Mouse (Mus musculus) megakaryocyte, embryonic 14.5 days (primary cell): ENCODE data around the gene Hist1h2bf. TPM values are rescaled to one million over a fixed set of nuclear protein-coding genes. Genes with fewer than 3 reads are reported as not detected.
A peak's percentile ranks its signal among the peaks of the same experiment; 100 is the strongest.
"Not testable (repeated sequence)": the region's sequence is repeated elsewhere in the genome, so short reads cannot be mapped to it uniquely, and the experiment has no call there.

Source experiments
- H3K27me3 ChIP-seq: replicated peaks from 2 replicates; pipeline ENCODE3; 2012; ENCODE audit warnings: inconsistent platforms
- H3K36me3 ChIP-seq: replicated peaks from 2 replicates; pipeline ENCODE3; 2012; ENCODE audit warnings: low read length, inconsistent platforms, mixed read lengths
- H3K4me1 ChIP-seq: 2 replicates; pipeline ENCODE4 v1.6.1; 2012; ENCODE audit warnings: inconsistent platforms
- H3K4me3 ChIP-seq: replicated peaks from 2 replicates; pipeline ENCODE3; 2012; ENCODE audit warnings: moderate library complexity, mild to moderate bottlenecking, inconsistent platforms
- H3K9me3 ChIP-seq: 2 replicates; pipeline ENCODE4 v1.6.1; 2012; ENCODE audit warnings: inconsistent platforms
- FLI1 ChIP-seq: IDR thresholded peaks from 2 replicates; pipeline ENCODE4 v1.6.1; 2012; ENCODE audit warnings: low read length, inconsistent platforms, mixed read lengths
- GATA1 ChIP-seq: IDR thresholded peaks from 3 replicates; pipeline ENCODE4 v1.6.1; 2012; ENCODE audit warnings: mixed read lengths, low read length, inconsistent platforms, borderline replicate concordance
- polyA plus RNA-seq: library from polyadenylated mRNA; stranded (reverse); fragments of >175 nt; gene quantifications from 2 replicates; pipeline ENCODE4 v1.2.3, GENCODE M21; 2012; ENCODE audit warnings: low replicate concordance; ENCODE audit not compliant: insufficient read depth

Gene Hist1h2bf
- polyA plus RNA-seq, 1 experiment = 7.6 TPM

GRCm38 (mm10) chr13:23554925-23555838 is 18.8 kb downstream of the Hist1h2bf start:
- TF ChIP-seq FLI1 (no peak), GATA1 (no peak)
- no peaks in the 10 kb centered on the region for H3K36me3 ChIP-seq
- no peaks in the 10 kb centered on the region for H3K9me3 ChIP-seq
- peak overlapping the region; percentile 90 for H3K4me3 ChIP-seq
- H3K4me1 ChIP-seq = peaks cover 61% of the 10 kb centered on the region
- no peaks in the 10 kb centered on the region for H3K27me3 ChIP-seq

- Histone ChIP-seq H3K4me3 (peak overlapping the region; percentile 90), H3K4me1 (peaks cover 66% of the 10 kb centered on the region), H3K36me3 (no peaks in the 10 kb centered on the region), H3K9me3 (no peaks in the 10 kb centered on the region), H3K27me3 (no peaks in the 10 kb centered on the region)
- TF ChIP-seq GATA1 = no peak
- TF ChIP-seq FLI1 = no peak
These were observed 19.6 kb downstream of the Hist1h2bf start for GRCm38 (mm10) chr13:23554393-23554792.

GRCm38 (mm10) chr13:23552962-23553361 is 21.0 kb downstream of the Hist1h2bf start, which contains the start of gene Hist1h1d:
TSS of gene Hist1h1d (plus strand) at chr13:23553262.
- H3K4me1 ChIP-seq = peaks cover 72% of the 10 kb centered on the region

GRCm38 (mm10) chr13:23551931-23552914 is 21.8 kb downstream of the Hist1h2bf start:
- Histone ChIP-seq H3K4me3 (peak overlapping the region; percentile 87), H3K36me3 (no peaks in the 10 kb centered on the region), H3K27me3 (no peaks in the 10 kb centered on the region), H3K4me1 (peaks cover 68% of the 10 kb centered on the region), H3K9me3 (no peaks in the 10 kb centered on the region)
- TF ChIP-seq GATA1 (no peak), FLI1 (no peak)

More at GRCm38 (mm10) chr13:23552962-23553361, 21.0 kb downstream of the Hist1h2bf start, which contains the start of gene Hist1h1d:
- Histone ChIP-seq H3K9me3 (no peaks in the 10 kb centered on the region), H3K27me3 (no peaks in the 10 kb centered on the region), H3K4me3 (peak within 1 kb of the TSS; percentile 15), H3K36me3 (no peaks in the 10 kb centered on the region)
- TF ChIP-seq GATA1 = no peak
- TF ChIP-seq FLI1 = no peak

- H3K9me3 ChIP-seq, H3K27me3 ChIP-seq, H3K36me3 ChIP-seq: not testable (repeated sequence)
- H3K4me1 ChIP-seq = peaks cover 67% of the 10 kb centered on the region
- peak within 1 kb of the TSS; percentile 87 for H3K4me3 ChIP-seq
These were observed 22.7 kb downstream of the Hist1h2bf start, which contains the start of gene Hist1h4f for GRCm38 (mm10) chr13:23551146-23551834. TSS of gene Hist1h4f (minus strand) at chr13:23551648.

GRCm38 (mm10) chr13:23550761-23551145 is 23.2 kb downstream of the Hist1h2bf start:
- Histone ChIP-seq H3K4me1 (peaks cover 63% of the 10 kb centered on the region), H3K27me3 (no peaks in the 10 kb centered on the region), H3K36me3 (no peaks in the 10 kb centered on the region), H3K9me3 (no peaks in the 10 kb centered on the region), H3K4me3 (peak overlapping the region; percentile 87)
- TF ChIP-seq FLI1 (no peak), GATA1 (no peak)

- no peaks in the 10 kb centered on the region for H3K36me3 ChIP-seq
- TF ChIP-seq FLI1 (no peak), GATA1 (no peak)
- no peak overlapping the region for H3K4me3 ChIP-seq
- H3K9me3 ChIP-seq = no peaks in the 10 kb centered on the region
- peaks cover 34% of the 10 kb centered on the region for H3K4me1 ChIP-seq
- no peaks in the 10 kb centered on the region for H3K27me3 ChIP-seq
These were observed 27.3 kb downstream of the Hist1h2bf start for GRCm38 (mm10) chr13:23546694-23547093.

GRCm38 (mm10) chr13:23544787-23545120 is 29.2 kb downstream of the Hist1h2bf start:
- Histone ChIP-seq H3K4me3 (peak overlapping the region; percentile 75), H3K4me1 (peaks cover 24% of the 10 kb centered on the region; the same call in 1 of the 2 replicates)
- H3K36me3 ChIP-seq, H3K9me3 ChIP-seq, H3K27me3 ChIP-seq: not testable (repeated sequence)
